Mouse (Mus musculus): ENCODE data around the gene Cga.
"Not testable (repeated sequence)": the region's sequence is repeated elsewhere in the genome, so short reads cannot be mapped to it uniquely, and the experiment has no call there.

Cga gene

DNA sequence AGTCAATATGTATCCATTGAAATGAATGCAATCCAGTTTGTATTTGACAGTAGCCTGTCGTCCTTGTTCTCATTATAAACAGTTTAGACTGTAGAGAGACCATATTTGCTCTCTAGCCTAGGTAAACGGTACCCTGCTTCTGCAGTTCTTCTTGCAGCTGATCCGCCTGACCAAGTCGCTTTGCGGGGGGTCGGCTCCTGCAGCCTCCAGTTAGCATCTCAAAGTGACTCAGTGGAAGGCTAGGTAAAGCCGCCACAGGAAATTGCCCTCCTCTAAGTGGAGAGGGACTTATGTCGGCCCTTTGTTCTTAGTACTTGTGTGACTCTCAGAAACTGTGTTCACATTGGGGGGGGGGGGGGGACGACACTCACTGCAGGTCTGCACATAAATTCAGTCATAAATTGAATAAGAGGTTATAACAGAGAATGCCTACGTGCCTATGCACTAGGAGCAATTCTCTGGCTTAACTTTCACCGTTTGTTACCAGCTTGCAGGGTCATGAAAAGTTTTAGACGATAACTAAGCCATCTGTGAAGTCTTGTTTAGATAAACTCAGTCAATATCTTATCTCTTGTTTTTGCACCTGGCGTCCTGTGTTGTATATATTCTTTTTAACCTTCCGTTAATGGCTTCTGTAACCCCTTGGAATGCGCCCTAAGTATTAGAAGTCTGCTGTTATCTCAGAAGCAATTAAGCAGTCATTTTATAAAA lies 4.3 kb upstream of the Cga start:
- no peak for DNase-seq (ENCODE audit: low read depth, low spot score)

DNA sequence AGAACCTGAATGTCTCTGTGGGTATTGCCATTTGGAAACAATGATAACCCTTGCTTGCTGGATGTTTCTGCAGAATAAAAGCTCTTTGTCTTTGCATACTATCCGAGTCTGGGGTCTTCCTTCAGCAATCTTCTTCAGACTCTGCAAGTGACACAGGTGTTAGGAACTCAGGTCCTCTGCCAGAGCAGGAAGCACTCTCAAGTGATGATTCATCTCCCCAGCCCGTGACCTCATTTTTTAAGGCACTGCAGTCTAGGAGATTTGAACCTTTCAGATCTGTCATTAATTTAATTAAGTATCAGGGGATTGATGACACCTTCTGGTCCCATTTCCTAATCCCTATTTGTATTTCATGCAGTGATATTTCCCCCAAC lies 3.8 kb upstream of the Cga start:
- no peak for DNase-seq (ENCODE audit: low read depth, low spot score)

DNA sequence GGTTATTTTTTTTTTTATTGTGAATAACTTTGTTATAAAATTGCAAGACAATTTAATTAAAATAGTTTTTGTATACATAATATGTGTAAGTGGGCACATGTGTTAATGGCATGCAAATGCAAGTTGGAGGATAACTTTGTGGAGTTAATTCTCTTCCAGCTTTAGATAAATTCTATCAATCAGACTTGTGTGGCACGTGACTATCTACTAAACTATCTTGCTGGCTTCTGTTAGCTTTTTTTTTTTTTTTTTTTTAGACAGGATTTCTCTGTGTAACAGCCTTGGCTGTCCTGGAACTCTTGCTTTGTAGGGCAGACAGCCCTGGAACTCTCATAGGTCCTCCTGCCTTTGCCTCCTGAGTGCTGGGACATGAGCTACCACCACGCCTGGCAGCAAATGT lies 4.9 kb downstream of the Cga start:
- DNase-seq (ENCODE audit: low read depth, low spot score) = no peak

DNA sequence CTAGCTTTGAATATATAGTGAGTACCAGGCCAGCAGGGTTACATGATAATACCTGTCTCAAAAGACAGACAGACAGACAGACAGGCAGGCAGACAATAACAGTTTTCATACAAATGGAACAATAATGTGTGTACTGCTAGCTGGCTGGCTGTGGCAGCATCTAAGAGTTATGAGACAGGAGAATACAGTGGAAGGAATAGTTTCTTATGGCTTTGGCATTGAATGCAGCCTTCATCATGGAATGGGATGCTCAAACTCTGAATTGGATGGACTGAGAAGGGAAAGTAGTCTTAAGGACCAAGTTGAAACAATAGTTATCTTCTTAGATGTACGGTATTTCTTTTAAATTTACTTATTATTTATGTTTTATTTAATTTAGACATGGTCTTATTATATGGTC lies 5.7 kb downstream of the Cga start:
- DNase-seq (ENCODE audit: low read depth, low spot score) = no peak

DNA sequence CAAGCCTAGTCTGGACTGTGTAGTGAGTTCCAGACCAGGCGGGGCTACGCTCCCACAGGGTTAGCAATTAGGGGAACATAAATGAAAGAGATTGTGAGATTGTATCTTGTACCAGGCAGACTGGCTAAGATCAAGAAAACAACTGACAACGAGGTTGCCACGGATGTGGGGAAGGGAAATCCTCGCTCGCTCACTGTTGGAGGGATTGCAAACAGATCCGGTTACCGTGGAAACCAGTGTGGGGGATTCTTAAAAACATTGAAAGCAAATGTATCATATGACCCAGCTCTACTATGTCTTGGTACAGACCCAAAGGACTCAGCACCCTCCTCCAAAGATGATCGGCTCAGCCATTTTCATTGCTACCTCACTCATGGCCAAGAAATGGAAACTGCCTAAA lies 6.6 kb downstream of the Cga start:
- DNase-seq (ENCODE audit: low read depth, low spot score) = peak; percentile 71

DNA sequence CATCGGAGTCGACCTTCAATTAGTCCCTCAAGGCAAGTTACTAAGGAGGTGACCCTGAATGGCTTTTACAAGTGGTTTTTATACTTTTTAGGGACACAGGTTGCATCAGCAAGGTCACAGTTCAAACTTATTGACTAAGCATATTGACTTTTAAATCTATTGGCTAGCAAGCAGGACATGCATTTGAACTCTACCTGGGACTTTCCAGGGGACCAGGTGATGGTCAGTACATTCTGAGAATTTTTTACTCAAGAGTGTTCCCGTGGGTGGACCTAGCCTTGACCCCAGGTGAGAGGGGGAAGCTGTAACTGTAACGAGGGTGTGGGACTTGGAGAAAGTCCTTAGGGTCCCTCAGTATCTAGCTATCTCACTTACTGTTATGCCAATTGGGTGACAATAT lies 7.6 kb downstream of the Cga start:
- DNase-seq (ENCODE audit: low read depth, low spot score) = no peak

DNA sequence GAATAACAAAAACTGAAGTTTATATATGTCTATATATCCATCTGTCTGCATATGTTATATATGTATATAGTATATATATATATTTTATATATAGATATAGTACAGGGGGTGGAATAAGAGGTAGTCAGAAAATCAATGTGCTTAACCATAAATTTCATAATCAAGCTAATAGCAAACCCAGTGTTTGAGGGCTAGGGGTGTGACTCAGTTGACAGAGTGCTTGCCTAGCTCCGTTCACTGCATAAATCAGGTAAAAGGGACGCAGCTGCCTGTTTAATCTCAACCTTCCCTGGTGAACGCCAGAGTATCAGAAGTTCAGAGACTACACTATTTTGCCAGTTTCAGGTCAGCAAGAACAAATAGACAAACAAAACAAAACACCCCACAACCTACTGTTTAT lies 8.0 kb downstream of the Cga start:
- not testable (repeated sequence) for DNase-seq (ENCODE audit: low read depth, low spot score)

DNA sequence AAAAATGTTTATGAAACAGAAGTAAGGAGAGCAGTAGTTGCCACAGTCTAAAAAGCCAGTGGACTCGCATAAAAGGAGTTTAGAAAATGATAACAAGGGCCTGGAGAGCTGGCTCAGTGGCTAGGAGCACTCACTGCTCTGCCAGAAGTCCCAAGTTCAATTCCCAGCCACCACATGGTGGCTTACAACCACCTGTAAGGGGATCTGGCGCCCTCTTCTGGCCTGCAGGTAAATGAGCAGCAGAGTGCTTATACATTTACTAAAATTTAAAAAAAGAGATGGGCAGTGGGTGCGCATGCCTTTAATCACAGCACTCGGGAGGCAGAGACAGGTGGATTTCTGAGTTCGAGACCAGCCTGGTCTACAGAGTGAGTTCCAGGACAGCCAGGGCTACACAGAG lies 11.8 kb downstream of the Cga start:
- peak; percentile 9 for DNase-seq (ENCODE audit: low read depth, low spot score)

DNA sequence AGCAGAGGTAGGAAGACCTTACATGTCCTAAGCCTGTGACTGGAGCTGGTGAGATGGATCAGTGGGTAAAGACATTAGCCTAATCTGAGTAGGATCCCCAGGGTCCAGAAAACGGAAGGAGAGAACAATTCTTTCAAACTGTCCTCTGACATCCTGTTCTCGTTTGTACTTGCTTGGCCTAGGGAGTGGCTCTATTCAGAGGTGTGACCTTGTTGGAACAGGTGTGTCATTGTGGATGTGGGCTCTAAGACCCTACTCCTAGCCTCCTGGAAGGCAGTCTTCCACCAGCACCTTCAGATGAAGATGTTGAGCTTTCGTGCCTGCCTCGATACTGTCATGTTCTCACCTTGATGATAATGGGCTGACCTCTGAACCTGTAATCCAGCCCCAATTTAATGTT lies 12.6 kb downstream of the Cga start:
- no peak for DNase-seq (ENCODE audit: low read depth, low spot score)

DNA sequence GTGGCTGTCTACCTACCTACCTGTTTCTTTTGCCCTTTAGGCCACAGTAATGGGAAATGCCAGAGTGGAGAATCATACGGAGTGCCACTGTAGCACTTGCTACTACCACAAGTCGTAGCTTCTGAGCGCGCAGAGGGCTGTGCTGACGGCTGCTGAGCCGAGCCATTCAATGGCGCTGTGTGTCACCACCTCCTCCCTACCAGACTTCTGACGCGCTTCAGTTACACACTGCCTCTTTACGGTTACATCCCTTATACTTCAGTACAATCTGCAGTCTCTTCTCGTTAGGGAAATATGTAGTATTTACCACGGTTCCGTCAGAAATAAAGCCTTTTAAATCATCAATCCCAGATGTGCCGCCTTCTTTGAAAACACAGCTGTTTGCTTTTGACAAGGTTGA lies 13.4 kb downstream of the Cga start:
- DNase-seq (ENCODE audit: low read depth, low spot score) = peak; percentile 35

DNA sequence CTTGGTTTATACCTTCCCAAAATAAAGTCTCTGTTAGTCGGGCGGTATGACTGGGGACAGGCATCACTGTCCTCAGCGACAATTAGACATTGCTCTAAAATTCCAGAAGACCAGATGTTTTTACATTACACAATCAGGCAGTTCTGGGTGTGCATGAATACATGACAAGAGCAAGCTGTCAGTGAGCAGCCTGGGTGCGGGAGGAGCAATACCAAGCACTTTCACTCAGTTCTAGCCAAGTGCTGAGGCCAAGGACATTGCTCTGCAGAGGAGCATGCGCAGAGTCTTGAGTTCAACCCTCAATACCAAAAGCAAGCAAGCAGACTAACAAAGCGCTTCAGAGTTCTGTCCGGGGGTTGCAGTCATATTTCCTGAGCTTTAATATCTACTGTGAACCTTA lies 14.5 kb downstream of the Cga start:
- DNase-seq (ENCODE audit: low read depth, low spot score) = no peak

DNA sequence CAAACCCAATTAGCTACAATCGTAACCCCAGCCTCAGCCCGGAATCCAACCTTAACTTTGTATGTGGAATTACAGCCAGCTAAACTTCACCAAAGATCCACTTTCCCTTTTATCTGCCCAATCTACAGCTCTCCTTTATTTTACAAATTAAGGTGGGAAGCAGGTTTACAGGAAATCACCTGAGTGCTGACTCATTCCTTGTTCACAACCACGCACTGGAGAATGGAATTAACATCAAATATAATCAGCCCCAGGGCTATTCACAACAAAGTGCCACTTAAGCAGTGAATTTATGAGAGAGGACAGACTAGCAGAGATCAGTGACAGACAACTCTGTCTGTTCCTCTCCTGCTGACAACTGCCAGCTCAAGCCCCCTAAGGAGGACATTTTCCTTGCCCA lies 17.8 kb downstream of the Cga start:
- no peak for DNase-seq (ENCODE audit: low read depth, low spot score)

DNA sequence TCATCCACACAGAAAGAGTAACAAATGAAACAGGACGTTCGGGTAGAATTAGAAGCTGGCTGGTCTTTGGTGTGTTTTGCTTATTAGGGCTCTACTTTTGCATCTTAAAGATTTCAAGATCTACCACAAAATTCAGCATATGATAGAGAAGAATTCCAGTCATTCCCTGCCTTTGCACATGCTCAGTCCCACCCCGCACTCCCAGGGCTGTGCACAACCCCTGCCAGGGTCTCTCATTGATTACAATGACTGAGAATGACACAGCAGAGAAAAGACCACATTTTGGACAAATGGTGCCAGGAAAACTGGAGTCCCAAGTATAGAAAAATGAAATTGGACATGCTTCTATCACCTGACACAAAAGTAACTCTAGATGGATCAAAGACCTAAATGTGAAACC lies 18.6 kb downstream of the Cga start:
- DNase-seq (ENCODE audit: low read depth, low spot score) = no peak

DNA sequence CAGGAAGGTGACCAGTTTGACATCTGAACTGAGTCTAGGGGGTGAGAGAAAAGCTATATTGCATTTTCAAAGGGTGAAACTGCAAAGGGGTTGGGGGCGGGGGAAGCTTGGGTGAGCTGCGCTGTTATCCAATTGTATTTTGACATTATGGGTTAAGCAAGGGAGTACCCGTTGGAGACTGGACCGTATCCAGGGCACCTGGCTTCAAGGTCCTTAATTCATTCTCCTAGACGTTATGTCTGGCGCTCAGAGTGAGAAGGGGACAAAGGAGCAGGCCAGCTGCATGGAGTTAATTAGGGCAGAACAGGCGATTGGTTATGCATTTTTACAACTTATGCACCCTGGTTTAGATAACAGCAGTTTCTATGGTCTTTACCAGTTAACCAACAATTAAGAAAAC lies 23.8 kb downstream of the Cga start:
- DNase-seq (ENCODE audit: low read depth, low spot score) = no peak

DNA sequence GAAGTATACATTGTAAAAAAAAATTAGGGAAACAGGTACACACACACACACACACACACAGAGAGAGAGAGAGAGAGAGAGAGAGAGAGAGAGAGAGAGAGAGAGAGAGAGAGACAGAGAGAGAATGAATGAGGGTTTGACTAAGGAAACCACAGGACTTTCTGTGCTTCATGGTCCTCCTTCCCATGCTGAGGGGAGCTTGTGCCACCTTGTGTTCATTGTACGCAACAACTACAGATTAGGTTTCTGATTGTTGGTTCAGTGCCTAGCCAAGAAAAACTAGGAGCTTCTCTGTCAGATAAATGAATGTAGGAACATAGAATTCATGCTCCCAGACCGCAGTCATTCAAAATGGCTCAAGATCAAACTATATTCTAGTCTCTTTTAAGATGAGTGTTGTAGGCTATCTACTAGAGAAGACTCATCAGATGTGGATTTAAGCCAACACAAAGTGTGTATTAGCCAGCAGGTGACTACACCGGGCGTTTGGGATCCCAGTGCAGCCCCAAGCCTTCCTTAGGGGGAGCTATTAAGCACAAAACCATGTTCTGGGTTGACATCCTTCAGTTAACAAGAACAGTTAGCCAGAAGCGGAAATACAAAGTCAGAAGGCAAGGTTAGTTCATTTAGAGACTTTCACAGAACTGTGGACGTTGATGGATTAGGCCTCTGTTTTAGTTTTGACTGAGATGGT lies 28.7 kb downstream of the Cga start:
- peak; percentile 85 for DNase-seq (ENCODE audit: low read depth, low spot score)

DNA sequence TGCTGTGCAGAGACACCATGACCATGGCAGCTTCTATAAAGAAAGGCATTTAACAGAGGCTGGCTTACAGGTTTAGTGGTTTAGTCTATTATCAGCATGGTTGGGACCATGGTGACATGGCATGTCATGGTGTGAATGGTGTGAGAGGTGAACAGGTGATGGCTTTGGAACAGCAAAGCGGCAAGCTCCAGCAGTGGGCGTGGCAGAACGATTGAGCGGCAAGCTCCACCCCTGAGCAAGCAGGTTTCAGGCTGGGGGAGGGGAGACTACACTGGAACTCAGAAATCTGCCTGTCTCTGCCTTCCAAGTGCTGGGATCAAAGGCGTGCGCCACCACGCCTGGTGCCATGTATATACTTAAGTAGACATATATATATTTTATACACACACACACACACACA lies 34.8 kb downstream of the Cga start:
- DNase-seq (ENCODE audit: low read depth, low spot score) = not testable (repeated sequence)

DNA sequence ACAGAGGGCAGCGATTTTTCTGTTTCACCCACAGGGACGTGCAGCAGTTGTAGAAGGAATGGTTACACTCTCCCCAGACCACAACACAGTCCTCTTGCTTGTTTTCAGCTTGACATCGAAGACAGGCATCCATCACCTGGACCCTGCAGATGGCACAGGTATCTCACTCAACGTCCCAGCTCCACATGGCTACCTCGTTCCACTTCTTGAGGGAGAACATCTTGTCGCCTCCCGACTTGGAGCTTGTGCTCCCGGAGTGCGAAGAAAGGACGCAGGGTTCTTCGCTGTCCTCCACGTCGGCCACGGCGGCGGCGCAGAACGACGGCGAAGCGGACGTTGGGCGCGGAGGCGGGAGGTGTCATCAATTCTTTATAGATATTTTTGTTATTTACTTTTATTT lies 47.5 kb downstream of the Cga start:
- no peak for DNase-seq (ENCODE audit: low read depth, low spot score)

DNA sequence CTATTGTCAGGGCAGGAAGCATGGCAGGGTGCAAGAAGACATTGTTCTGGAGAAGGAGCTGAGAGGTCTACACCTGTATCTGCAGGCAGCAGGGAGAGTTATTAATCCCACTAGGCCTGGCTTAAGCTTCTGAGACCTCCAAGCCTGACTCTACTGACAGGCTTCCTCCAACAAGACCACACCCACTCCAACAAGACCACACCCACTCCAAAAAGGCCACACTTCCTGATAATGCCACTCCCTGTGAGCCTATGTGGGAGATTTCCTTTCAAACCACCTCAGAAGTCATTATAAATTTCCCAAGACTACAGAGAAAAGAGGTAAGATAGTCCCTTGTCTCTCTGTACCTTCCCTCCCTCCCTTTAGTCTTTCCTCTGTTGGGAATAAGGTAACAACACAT lies 53.6 kb downstream of the Cga start:
- DNase-seq (ENCODE audit: low read depth, low spot score) = no peak

DNA sequence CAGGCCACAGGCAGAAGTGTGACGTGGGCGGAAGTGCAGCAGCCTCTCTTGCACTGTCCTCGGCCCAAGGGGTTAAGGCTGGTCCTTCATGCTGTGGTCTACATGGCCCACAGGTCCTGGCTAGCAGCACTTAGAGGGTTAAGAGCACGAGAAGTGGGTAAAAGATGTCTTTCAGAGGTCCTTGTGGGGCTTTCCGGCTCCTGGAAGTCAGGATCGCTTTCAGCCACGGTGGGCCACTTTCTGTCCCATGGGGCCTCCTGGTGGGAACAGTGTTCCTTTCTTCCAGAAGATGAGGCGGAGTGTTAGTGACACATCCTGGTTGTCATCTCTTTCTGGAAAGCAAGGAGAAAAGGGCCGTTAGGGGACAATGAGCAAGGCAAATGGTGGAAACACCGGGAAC lies 60.1 kb downstream of the Cga start:
- no peak for DNase-seq (ENCODE audit: low read depth, low spot score)
